Mouse (Mus musculus): ENCODE results near the gene Sema5b. TPM values are rescaled to one million over a fixed set of nuclear protein-coding genes. Genes with fewer than 3 reads are reported as not detected.
A peak's percentile ranks its signal among the peaks of the same experiment; 100 is the strongest.

Gene Sema5b
- polyA plus RNA-seq, 1 experiment = not detected

- no peak for TF ChIP-seq E2F4 (IDR thresholded peaks at IDR 0.05; ENCODE audit: insufficient read depth)
- no peak for TF ChIP-seq CEBPB (IDR thresholded peaks at IDR 0.05; ENCODE audit: insufficient read depth, poor library complexity, severe bottlenecking)
- TF ChIP-seq POLR2AphosphoS2 (IDR thresholded peaks at IDR 0.05; ENCODE audit: insufficient read length, low read depth) = no peak
- Histone ChIP-seq H3K27me3 (ENCODE audit: control insufficient read depth, insufficient read depth, insufficient read length) (peaks cover 50% of the 10 kb centered on the region), H3K36me3 (ENCODE audit: control insufficient read depth, insufficient read depth) (no peaks in the 10 kb centered on the region), H3ac (ENCODE audit: control insufficient read depth, insufficient read length) (no peak overlapping the region), H3K4me2 (ENCODE audit: low read depth) (no peak overlapping the region), H3K79me2 (ENCODE audit: control insufficient read depth, insufficient read depth) (no peaks in the 10 kb centered on the region), H3K4me3 (no peak overlapping the region)
Measured at GRCm38 (mm10) chr16:35537651-35538050, 3.3 kb upstream of the Sema5b start.

- no peak overlapping the region for H3K4me2 ChIP-seq (ENCODE audit: low read depth)
- H3ac ChIP-seq (ENCODE audit: control insufficient read depth, insufficient read length) = no peak overlapping the region
- H3K4me3 ChIP-seq = no peak overlapping the region
- H3K79me2 ChIP-seq (ENCODE audit: control insufficient read depth, insufficient read depth) = no peaks in the 10 kb centered on the region
- peaks cover 54% of the 10 kb centered on the region for H3K27me3 ChIP-seq (ENCODE audit: control insufficient read depth, insufficient read depth, insufficient read length)
- no peaks in the 10 kb centered on the region for H3K36me3 ChIP-seq (ENCODE audit: control insufficient read depth, insufficient read depth)
- TF ChIP-seq TCF12 (IDR thresholded peaks at IDR 0.05; ENCODE audit: insufficient read depth, poor library complexity, severe bottlenecking) (no peak), E2F4 (IDR thresholded peaks at IDR 0.05; ENCODE audit: insufficient read depth) (no peak), POLR2A (IDR thresholded peaks at IDR 0.05; ENCODE audit: insufficient read length, low read depth) (no peak), USF1 (IDR thresholded peaks at IDR 0.05; ENCODE audit: low read depth) (no peak), CEBPB (IDR thresholded peaks at IDR 0.05; ENCODE audit: insufficient read depth, poor library complexity, severe bottlenecking) (no peak), MYOG (IDR thresholded peaks at IDR 0.05; ENCODE audit: control insufficient read depth in 1 of 3, insufficient read depth in 1 of 3, insufficient read length in 2 of 3, low read depth in 2 of 3) (no peak), TCF3 (IDR thresholded peaks at IDR 0.05; ENCODE audit: insufficient read length, low read depth) (no peak), MAX (IDR thresholded peaks at IDR 0.05; ENCODE audit: low read depth) (no peak), REST (IDR thresholded peaks at IDR 0.05; ENCODE audit: insufficient read depth, insufficient read length) (no peak), SRF (IDR thresholded peaks at IDR 0.05; ENCODE audit: control insufficient read depth, insufficient read length, low read depth) (no peak)
Measured at GRCm38 (mm10) chr16:35539041-35539440, 1.9 kb upstream of the Sema5b start.

- Histone ChIP-seq H3K4me3 (no peak overlapping the region), H3ac (ENCODE audit: control insufficient read depth, insufficient read length) (no peak overlapping the region), H3K36me3 (ENCODE audit: control insufficient read depth, insufficient read depth) (no peaks in the 10 kb centered on the region), H3K27me3 (ENCODE audit: control insufficient read depth, insufficient read depth, insufficient read length) (peaks cover 47% of the 10 kb centered on the region), H3K4me2 (ENCODE audit: low read depth) (peak overlapping the region; percentile 40), H3K79me2 (ENCODE audit: control insufficient read depth, insufficient read depth) (no peaks in the 10 kb centered on the region)
- TF ChIP-seq SRF (IDR thresholded peaks at IDR 0.05; ENCODE audit: control insufficient read depth, insufficient read length, low read depth) (no peak), MAX (IDR thresholded peaks at IDR 0.05; ENCODE audit: low read depth) (no peak), USF1 (IDR thresholded peaks at IDR 0.05; ENCODE audit: low read depth) (no peak), TCF3 (IDR thresholded peaks at IDR 0.05; ENCODE audit: insufficient read length, low read depth) (no peak), CEBPB (IDR thresholded peaks at IDR 0.05; ENCODE audit: insufficient read depth, poor library complexity, severe bottlenecking) (no peak), POLR2AphosphoS2 (IDR thresholded peaks at IDR 0.05; ENCODE audit: insufficient read length, low read depth) (no peak), MYOD1 (IDR thresholded peaks at IDR 0.05; ENCODE audit: control insufficient read depth in 1 of 3, insufficient read length in 2 of 3, low read depth in 2 of 3) (no peak), TCF12 (IDR thresholded peaks at IDR 0.05; ENCODE audit: insufficient read depth, poor library complexity, severe bottlenecking) (no peak), POLR2A (IDR thresholded peaks at IDR 0.05; ENCODE audit: insufficient read length, low read depth) (no peak), REST (IDR thresholded peaks at IDR 0.05; ENCODE audit: insufficient read depth, insufficient read length) (no peak), E2F4 (IDR thresholded peaks at IDR 0.05; ENCODE audit: insufficient read depth) (no peak), MYOG (IDR thresholded peaks at IDR 0.05; ENCODE audit: control insufficient read depth in 1 of 3, insufficient read depth in 1 of 3, insufficient read length in 2 of 3, low read depth in 2 of 3) (no peak)
Measured at GRCm38 (mm10) chr16:35540333-35541116, 420 bp upstream of the Sema5b start.

- Histone ChIP-seq H3K27me3 (ENCODE audit: control insufficient read depth, insufficient read depth, insufficient read length) (peaks cover 56% of the 10 kb centered on the region), H3K4me2 (ENCODE audit: low read depth) (no peak overlapping the region), H3K36me3 (ENCODE audit: control insufficient read depth, insufficient read depth) (no peaks in the 10 kb centered on the region), H3K79me2 (ENCODE audit: control insufficient read depth, insufficient read depth) (no peaks in the 10 kb centered on the region), H3ac (ENCODE audit: control insufficient read depth, insufficient read length) (no peak overlapping the region), H3K4me3 (no peak overlapping the region)
- TF ChIP-seq E2F4 (IDR thresholded peaks at IDR 0.05; ENCODE audit: insufficient read depth) (no peak), MAX (IDR thresholded peaks at IDR 0.05; ENCODE audit: low read depth) (no peak), REST (IDR thresholded peaks at IDR 0.05; ENCODE audit: insufficient read depth, insufficient read length) (no peak), SRF (IDR thresholded peaks at IDR 0.05; ENCODE audit: control insufficient read depth, insufficient read length, low read depth) (no peak), POLR2A (IDR thresholded peaks at IDR 0.05; ENCODE audit: insufficient read length, low read depth) (no peak), USF1 (IDR thresholded peaks at IDR 0.05; ENCODE audit: low read depth) (no peak)
Measured at GRCm38 (mm10) chr16:35541661-35542420, 896 bp downstream of the Sema5b start.

- H3K4me3 ChIP-seq = no peak overlapping the region
Measured at GRCm38 (mm10) chr16:35542421-35542780, 1.5 kb downstream of the Sema5b start.

More at GRCm38 (mm10) chr16:35542421-35542780, 1.5 kb downstream of the Sema5b start:
- H3K79me2 ChIP-seq (ENCODE audit: control insufficient read depth, insufficient read depth) = no peaks in the 10 kb centered on the region
- H3K4me2 ChIP-seq (ENCODE audit: low read depth) = no peak overlapping the region
- no peak for TF ChIP-seq USF1 (IDR thresholded peaks at IDR 0.05; ENCODE audit: low read depth)
- no peak for TF ChIP-seq REST (IDR thresholded peaks at IDR 0.05; ENCODE audit: insufficient read depth, insufficient read length)
- no peak for TF ChIP-seq TCF12 (IDR thresholded peaks at IDR 0.05; ENCODE audit: insufficient read depth, poor library complexity, severe bottlenecking)
- TF ChIP-seq SRF (IDR thresholded peaks at IDR 0.05; ENCODE audit: control insufficient read depth, insufficient read length, low read depth) = no peak
- no peak for TF ChIP-seq POLR2AphosphoS2 (IDR thresholded peaks at IDR 0.05; ENCODE audit: insufficient read length, low read depth)
- no peak for TF ChIP-seq MYOD1 (IDR thresholded peaks at IDR 0.05; ENCODE audit: control insufficient read depth in 1 of 3, insufficient read length in 2 of 3, low read depth in 2 of 3)
- TF ChIP-seq CEBPB (IDR thresholded peaks at IDR 0.05; ENCODE audit: insufficient read depth, poor library complexity, severe bottlenecking) = no peak
- no peak for TF ChIP-seq TCF3 (IDR thresholded peaks at IDR 0.05; ENCODE audit: insufficient read length, low read depth)
- TF ChIP-seq MYOG (IDR thresholded peaks at IDR 0.05; ENCODE audit: control insufficient read depth in 1 of 3, insufficient read depth in 1 of 3, insufficient read length in 2 of 3, low read depth in 2 of 3) = no peak
- no peak for TF ChIP-seq MAX (IDR thresholded peaks at IDR 0.05; ENCODE audit: low read depth)
- no peak for TF ChIP-seq POLR2A (IDR thresholded peaks at IDR 0.05; ENCODE audit: insufficient read length, low read depth)
- no peak for TF ChIP-seq E2F4 (IDR thresholded peaks at IDR 0.05; ENCODE audit: insufficient read depth)
- no peak overlapping the region for H3ac ChIP-seq (ENCODE audit: control insufficient read depth, insufficient read length)
- H3K36me3 ChIP-seq (ENCODE audit: control insufficient read depth, insufficient read depth) = no peaks in the 10 kb centered on the region
- H3K27me3 ChIP-seq (ENCODE audit: control insufficient read depth, insufficient read depth, insufficient read length) = peaks cover 56% of the 10 kb centered on the region
